19 mouse cellular contexts compared by ENCODE assay signal in genomic region chr7:19712414-19712813, GRCm38 (mm10). TPM values are rescaled to one million over a fixed set of nuclear protein-coding genes. Genes with fewer than 3 reads are reported as not detected.
DNase-seq lines count a peak whose midpoint lies in the region; ATAC-seq and TF ChIP-seq lines count a peak whose summit lies in the region.
"Had no signal": no experiment of that assay in that cellular context is flagged by ENCODE, and none has a peak within 500 bp of the region (broad histone marks: within the 10 kb centered on the region; RNA-seq: fewer than 3 reads in every experiment).

No protein-coding gene starts in this region.

- H3K9ac ChIP-seq in embryonic facial prominence, embryonic 11.5 days (replicated peaks; ENCODE audit: low read length): no peak overlapping the region
- no peak overlapping the region for H3K9ac ChIP-seq in liver, embryonic 14.5 days (replicated peaks)
- H3K9ac ChIP-seq: hindbrain, embryonic 14.5 days; liver, embryonic 13.5 days; midbrain, embryonic 13.5 days had no signal

- H3K4me2 ChIP-seq in embryonic facial prominence, embryonic 11.5 days (ENCODE audit: low read depth, low read length): no peak overlapping the region
- no peak overlapping the region for H3K4me2 ChIP-seq in liver, embryonic 14.5 days (ENCODE audit: low read depth)
- H3K4me2 ChIP-seq: heart, embryonic 11.5 days; hindbrain, embryonic 14.5 days; midbrain, embryonic 13.5 days had no signal

- H3K27me3 ChIP-seq in embryonic facial prominence, embryonic 11.5 days (ENCODE audit: control insufficient read depth, insufficient read depth, low read length): no peaks in the 10 kb centered on the region
- no peaks in the 10 kb centered on the region for H3K27me3 ChIP-seq in embryonic facial prominence, embryonic 10.5 days (replicated peaks; ENCODE audit: low read depth, poor library complexity, severe bottlenecking)
- H3K27me3 ChIP-seq in liver, embryonic 14.5 days (ENCODE audit: control insufficient read depth, insufficient read depth, low read length): no peaks in the 10 kb centered on the region
- H3K27me3 ChIP-seq: liver, embryonic 13.5 days; midbrain, embryonic 13.5 days had no signal

- H3K4me1 ChIP-seq in embryonic facial prominence, embryonic 11.5 days (ENCODE audit: control insufficient read depth, insufficient read depth, low read length): peaks cover 4% of the 10 kb centered on the region; the same call in 1 of the 2 replicates
- H3K4me1 ChIP-seq in embryonic facial prominence, embryonic 10.5 days: peaks cover 25% of the 10 kb centered on the region
- peaks cover 14% of the 10 kb centered on the region in 2 experiments for H3K4me1 ChIP-seq in liver, embryonic 14.5 days (replicated peaks; ENCODE audit: control insufficient read depth in 2 of 2, insufficient read depth in 2 of 2, low read length in 1 of 2)

- peak; percentile 57 for TF ChIP-seq CTCF in liver, embryonic 14.5 days (IDR thresholded peaks at IDR 0.05; ENCODE audit: low read depth)

- DNase-seq in embryonic facial prominence, embryonic 11.5 days (ENCODE audit: low spot score): peak; percentile 34
- no peak for DNase-seq in embryonic facial prominence, embryonic 10.5 days (ENCODE audit: low spot score)
- DNase-seq in liver, embryonic 14.5 days (ENCODE audit: low read depth in 3 of 3, low spot score in 3 of 3): no peak
- DNase-seq in liver: no peak
- DNase-seq in ES-CJ7 (ENCODE audit: low read depth, low spot score): peak; percentile 70
- peak; percentile 28 for DNase-seq in embryo, embryonic 11 days
- DNase-seq in ovary, adult 18-20 months (ENCODE audit: low spot score): no peak
- DNase-seq in right cerebral cortex, postnatal 4 days: no peak
- DNase-seq: adrenal gland, adult 2 months; kidney, postnatal 10 days; liver, embryonic 13.5 days; right cerebral cortex, postnatal 25 days; thymus, adult 2 months had no signal

- H3K9me3 ChIP-seq in embryonic facial prominence, embryonic 11.5 days (replicated peaks; ENCODE audit: control insufficient read depth, low read length): no peaks in the 10 kb centered on the region
- H3K9me3 ChIP-seq in embryonic facial prominence, embryonic 10.5 days: no peaks in the 10 kb centered on the region
- H3K9me3 ChIP-seq in liver, embryonic 14.5 days (ENCODE audit: control insufficient read depth, low read length): no peaks in the 10 kb centered on the region
- H3K9me3 ChIP-seq: liver, embryonic 13.5 days; midbrain, embryonic 13.5 days had no signal

- H3K27ac ChIP-seq in embryonic facial prominence, embryonic 11.5 days (replicated peaks; ENCODE audit: low read depth, low read length): no peak overlapping the region
- no peak overlapping the region for H3K27ac ChIP-seq in embryonic facial prominence, embryonic 10.5 days (replicated peaks)
- H3K27ac ChIP-seq in liver, embryonic 14.5 days: no peak overlapping the region
- H3K27ac ChIP-seq: hindbrain, embryonic 14.5 days; liver, embryonic 13.5 days; midbrain, embryonic 13.5 days had no signal

- 72% methylated on average over 4 of the region's 4 CpGs for WGBS in embryonic facial prominence, embryonic 11.5 days
- WGBS in embryonic facial prominence, embryonic 10.5 days: 82% methylated on average over 4 of the region's 4 CpGs
- WGBS in liver, embryonic 14.5 days (ENCODE audit: insufficient replicate concordance): 69% methylated on average over 4 of the region's 4 CpGs

- peaks cover 3% of the 10 kb centered on the region for H3K36me3 ChIP-seq in embryonic facial prominence, embryonic 11.5 days (replicated peaks; ENCODE audit: control insufficient read depth, insufficient read depth, low read depth, low read length)
- peaks cover 75% of the 10 kb centered on the region for H3K36me3 ChIP-seq in embryonic facial prominence, embryonic 10.5 days (replicated peaks)
- peaks cover 42% of the 10 kb centered on the region for H3K36me3 ChIP-seq in liver, embryonic 14.5 days (replicated peaks; ENCODE audit: control insufficient read depth, insufficient read depth, low read depth)

- no peak for ATAC-seq in embryonic facial prominence, embryonic 11.5 days (replicated peaks; ENCODE audit: insufficient number of reproducible peaks, low FRiP score, low TSS enrichment, low read depth)
- no peak for ATAC-seq in liver, embryonic 14.5 days (ENCODE audit: insufficient read depth)
- ATAC-seq: midbrain, embryonic 13.5 days had no signal

- H3K4me3 ChIP-seq in embryonic facial prominence, embryonic 11.5 days (ENCODE audit: low read depth, low read length): no peak overlapping the region
- no peak overlapping the region for H3K4me3 ChIP-seq in embryonic facial prominence, embryonic 10.5 days
- no peak overlapping the region for H3K4me3 ChIP-seq in liver, embryonic 14.5 days (ENCODE audit: insufficient read depth in 1 of 2, low read depth in 2 of 2, low read length in 2 of 2)
- H3K4me3 ChIP-seq: liver, embryonic 13.5 days; midbrain, embryonic 13.5 days had no signal

- no peak for TF ChIP-seq EP300 in liver, embryonic 14.5 days (IDR thresholded peaks at IDR 0.05; ENCODE audit: low read depth)

RNA-seq across cellular contexts. Expression of gene Tomm40, which starts 2.8 kb away (rescaled TPM):
- polyA plus RNA-seq in embryonic facial prominence, embryonic 11.5 days (2014; fragmentation: Nextera tagmentation; extraction: Ambion mirVana): 123 and 131 TPM in 2 replicates
- polyA plus RNA-seq in embryonic facial prominence, embryonic 10.5 days (2016; fragmentation: Nextera tagmentation; extraction: Ambion mirVana): 216 and 221 TPM in 2 replicates
- polyA plus RNA-seq in liver, embryonic 14.5 days (2012; rRNA removed): 53.7 and 57.3 TPM in 2 replicates
- 58.2 and 75.8 TPM in 2 replicates for polyA plus RNA-seq in liver, embryonic 14.5 days (2014; fragmentation: Nextera tagmentation; extraction: Ambion mirVana)

RNA-seq across cellular contexts. Expression of gene Apoe, which starts 13.4 kb away (rescaled TPM):
- 180 and 210 TPM in 2 replicates for polyA plus RNA-seq in embryonic facial prominence, embryonic 11.5 days (2014; fragmentation: Nextera tagmentation; extraction: Ambion mirVana)
- 135 and 168 TPM in 2 replicates for polyA plus RNA-seq in embryonic facial prominence, embryonic 10.5 days (2016; fragmentation: Nextera tagmentation; extraction: Ambion mirVana)
- polyA plus RNA-seq in liver, embryonic 14.5 days (2012; rRNA removed): 1,802 and 2,400 TPM in 2 replicates
- 1,630 and 1,854 TPM in 2 replicates for polyA plus RNA-seq in liver, embryonic 14.5 days (2014; fragmentation: Nextera tagmentation; extraction: Ambion mirVana)

RNA-seq across cellular contexts. Expression of gene Apoc1, which starts 20.0 kb away (rescaled TPM):
- 5.4 and 6.1 TPM in 2 replicates for polyA plus RNA-seq in embryonic facial prominence, embryonic 11.5 days (2014; fragmentation: Nextera tagmentation; extraction: Ambion mirVana)
- polyA plus RNA-seq in embryonic facial prominence, embryonic 10.5 days (2016; fragmentation: Nextera tagmentation; extraction: Ambion mirVana): 3.6 and 4.7 TPM in 2 replicates
- 203 and 204 TPM in 2 replicates for polyA plus RNA-seq in liver, embryonic 14.5 days (2012; rRNA removed)
- 390 TPM in 2 replicates for polyA plus RNA-seq in liver, embryonic 14.5 days (2014; fragmentation: Nextera tagmentation; extraction: Ambion mirVana)

RNA-seq across cellular contexts. Expression of gene Apoc4, which starts 31.1 kb away (rescaled TPM):
- not detected in 2 replicates for polyA plus RNA-seq in embryonic facial prominence, embryonic 11.5 days (2014; fragmentation: Nextera tagmentation; extraction: Ambion mirVana)
- 0.09 TPM in 1 of 2 replicates, not detected in the other for polyA plus RNA-seq in embryonic facial prominence, embryonic 10.5 days (2016; fragmentation: Nextera tagmentation; extraction: Ambion mirVana)
- 90.9 and 154 TPM in 2 replicates for polyA plus RNA-seq in liver, embryonic 14.5 days (2012; rRNA removed)
- polyA plus RNA-seq in liver, embryonic 14.5 days (2014; fragmentation: Nextera tagmentation; extraction: Ambion mirVana): 181 and 200 TPM in 2 replicates
- polyA plus RNA-seq: embryonic facial prominence, embryonic 14.5 days; frontal cortex, adult 2 months; hindbrain, embryonic 14.5 days; midbrain, embryonic 13.5 days had no signal

RNA-seq across cellular contexts. Expression of gene Gm44805, which starts 31.2 kb away (rescaled TPM):
- polyA plus RNA-seq in embryonic facial prominence, embryonic 11.5 days (2014; fragmentation: Nextera tagmentation; extraction: Ambion mirVana): not detected in 2 replicates
- polyA plus RNA-seq in embryonic facial prominence, embryonic 10.5 days (2016; fragmentation: Nextera tagmentation; extraction: Ambion mirVana): not detected in 2 replicates
- polyA plus RNA-seq in liver, embryonic 14.5 days (2012; rRNA removed): 3.3 and 5.1 TPM in 2 replicates
- 29.0 and 48.5 TPM in 2 replicates for polyA plus RNA-seq in liver, embryonic 14.5 days (2014; fragmentation: Nextera tagmentation; extraction: Ambion mirVana)
- polyA plus RNA-seq: embryonic facial prominence, embryonic 14.5 days; frontal cortex, adult 2 months; heart, embryonic 11.5 days; hindbrain, embryonic 14.5 days; midbrain, embryonic 13.5 days; neural tube, embryonic 14.5 days; thymus, adult 2 months had no signal

Comparison
In these comparisons a context has a peak if more than half of its experiments do, and no peak if none do; other contexts are left out.
1. DNase-seq: peak in embryonic facial prominence, embryonic 11.5 days (single experiment), ES-CJ7 (single experiment) and embryo, embryonic 11 days (single experiment); none in embryonic facial prominence, embryonic 10.5 days (single experiment), liver, embryonic 14.5 days (0 of 3), liver (single experiment), ovary, adult 18-20 months (single experiment) and right cerebral cortex, postnatal 4 days (single experiment).
2. RNA of gene Apoc1, which starts 20.0 kb away (polyA plus RNA-seq): 203 to 390 TPM in liver, embryonic 14.5 days; 5.4 to 6.1 TPM in embryonic facial prominence, embryonic 11.5 days and 3.6 to 4.7 TPM in embryonic facial prominence, embryonic 10.5 days; every median in the first group is over 10 times any median in the second.